Mouse (Mus musculus) left cerebral cortex, postnatal 14 days (tissue): Measurements from ENCODE around the gene Col6a3. TPM values are rescaled to one million over a fixed set of nuclear protein-coding genes. Genes with fewer than 3 reads are reported as not detected.

Experiments used
- DNase-seq, 2 experiments: peaks; one replicate each; pipeline ENCODE4 v3.0.0; 2021 to 2022; ENCODE audit warnings: low spot score in 2 of 2, mixed read lengths in 1 of 2
- intact Hi-C: fragments of 180-260 bp; cut with DNase I; formaldehyde crosslinking; loops from one replicate; pipeline ENCODE4 v1.15.1; 2025
- total RNA-seq, 2 experiments: library from RNA; stranded (reverse); gene quantifications; 2 replicates each; pipeline ENCODE4 v1.2.3; 2021

Gene Col6a3
- total RNA-seq, 2 experiments from 2014 or later = 6.5 to 7.1 TPM

DNA sequence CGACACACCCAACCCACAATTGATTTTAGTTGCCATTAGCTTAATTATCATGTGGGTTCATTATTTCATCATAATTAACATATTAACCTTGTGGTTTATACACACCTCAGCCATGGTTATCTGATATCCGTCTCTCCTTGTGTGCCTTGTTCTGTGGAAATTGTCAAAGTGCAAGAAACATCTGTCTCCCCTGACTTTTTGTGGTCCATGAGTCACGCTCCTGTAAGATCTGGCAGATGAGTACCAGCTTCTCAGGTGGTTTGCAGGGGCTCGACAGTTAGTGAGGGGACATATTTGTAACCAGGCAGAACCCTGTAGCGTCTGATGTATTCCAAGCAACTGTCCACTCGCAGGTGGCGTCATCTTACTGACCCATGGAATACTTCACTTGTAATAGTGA lies 101.1 kb downstream of the Col6a3 start:
- intact Hi-C loops = no loop called here
- no peak for DNase-seq

GRCm38 (mm10) chr1:90740216-90741170 lies 103.3 kb downstream of the Col6a3 start:
- intact Hi-C loops = no loop called here
- DNase-seq = no peak

DNA sequence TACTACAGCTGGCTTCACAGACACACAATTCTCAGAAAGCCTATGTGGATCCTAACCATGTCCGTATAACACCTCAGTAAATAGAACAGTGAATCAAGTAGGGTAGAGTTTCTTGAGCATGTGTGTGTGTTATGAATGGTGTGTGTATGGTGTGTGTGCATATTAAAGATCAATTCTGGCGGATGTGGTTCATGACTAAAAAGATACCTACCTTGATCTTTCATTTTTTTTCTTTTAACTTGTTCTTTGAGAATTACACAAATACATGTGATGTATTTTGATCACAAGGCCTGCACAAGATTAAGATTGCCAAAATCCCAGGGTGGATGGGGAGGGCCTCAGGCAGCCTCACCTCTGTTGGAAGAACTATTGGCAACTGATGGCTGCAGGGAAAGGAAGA lies 104.9 kb downstream of the Col6a3 start:
- no peak for DNase-seq
- intact Hi-C loops = no loop called here

DNA sequence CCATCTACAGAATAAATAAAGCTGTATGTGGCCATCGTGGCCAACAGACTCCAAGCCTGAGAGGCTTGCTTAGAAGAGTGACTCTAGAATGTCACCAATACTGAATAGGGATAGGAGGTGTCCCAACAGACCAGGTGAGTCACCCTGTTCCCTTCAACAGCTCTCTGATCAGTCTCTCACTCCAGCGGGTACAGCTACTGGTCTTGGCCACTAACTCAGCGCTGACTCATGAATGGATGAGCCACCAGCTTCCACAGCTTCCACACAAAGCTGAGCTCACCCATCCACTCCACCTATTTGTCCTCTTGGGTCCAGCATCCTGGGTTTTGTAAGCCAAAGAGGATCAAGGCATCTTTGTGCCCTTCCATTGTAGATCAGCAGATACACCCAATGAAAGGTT lies 114.3 kb downstream of the Col6a3 start:
- intact Hi-C loops = no loop called here
- DNase-seq = no peak

- intact Hi-C loops = no loop called here
- no peak for DNase-seq
These were observed 120.0 kb downstream of the Col6a3 start for GRCm38 (mm10) chr1:90723754-90724153.

- intact Hi-C loops = no loop called here
- DNase-seq = no peak
These were observed 120.4 kb downstream of the Col6a3 start for GRCm38 (mm10) chr1:90723325-90723724.

GRCm38 (mm10) chr1:90722021-90722420 lies 121.8 kb downstream of the Col6a3 start:
- no peak for DNase-seq
- intact Hi-C loops = no loop called here

DNA sequence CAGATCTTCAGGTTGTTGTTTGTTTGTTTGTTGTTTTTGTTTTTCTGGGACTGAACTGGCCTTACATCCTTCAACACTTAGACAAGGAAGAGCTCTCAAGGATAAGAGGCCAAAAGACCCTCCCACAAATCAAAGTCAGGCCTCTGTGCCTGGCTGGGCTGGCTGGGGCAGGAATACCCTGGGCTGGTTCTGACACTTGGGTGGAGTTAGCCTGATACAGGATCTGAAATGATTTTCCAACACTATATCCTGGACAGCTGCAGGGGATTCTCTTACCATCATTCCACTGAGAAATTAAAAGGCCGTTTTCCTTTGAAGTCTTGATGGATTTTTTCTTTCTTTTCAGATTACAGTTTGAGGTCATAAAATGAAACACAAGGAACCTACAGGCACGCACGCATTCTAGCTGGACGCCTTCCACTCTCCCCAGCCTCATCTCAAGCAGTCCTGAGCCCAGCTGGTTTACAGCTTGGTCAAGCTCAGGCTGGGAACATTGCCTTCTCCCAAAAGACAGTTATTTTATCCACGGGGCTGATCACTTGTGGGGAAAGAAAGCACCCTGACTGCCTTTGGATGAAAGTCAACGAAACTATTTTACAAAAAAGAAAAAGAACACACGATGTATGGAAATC lies 123.0 kb downstream of the Col6a3 start:
- DNase-seq = no peak
- intact Hi-C loops = no loop called here

DNA sequence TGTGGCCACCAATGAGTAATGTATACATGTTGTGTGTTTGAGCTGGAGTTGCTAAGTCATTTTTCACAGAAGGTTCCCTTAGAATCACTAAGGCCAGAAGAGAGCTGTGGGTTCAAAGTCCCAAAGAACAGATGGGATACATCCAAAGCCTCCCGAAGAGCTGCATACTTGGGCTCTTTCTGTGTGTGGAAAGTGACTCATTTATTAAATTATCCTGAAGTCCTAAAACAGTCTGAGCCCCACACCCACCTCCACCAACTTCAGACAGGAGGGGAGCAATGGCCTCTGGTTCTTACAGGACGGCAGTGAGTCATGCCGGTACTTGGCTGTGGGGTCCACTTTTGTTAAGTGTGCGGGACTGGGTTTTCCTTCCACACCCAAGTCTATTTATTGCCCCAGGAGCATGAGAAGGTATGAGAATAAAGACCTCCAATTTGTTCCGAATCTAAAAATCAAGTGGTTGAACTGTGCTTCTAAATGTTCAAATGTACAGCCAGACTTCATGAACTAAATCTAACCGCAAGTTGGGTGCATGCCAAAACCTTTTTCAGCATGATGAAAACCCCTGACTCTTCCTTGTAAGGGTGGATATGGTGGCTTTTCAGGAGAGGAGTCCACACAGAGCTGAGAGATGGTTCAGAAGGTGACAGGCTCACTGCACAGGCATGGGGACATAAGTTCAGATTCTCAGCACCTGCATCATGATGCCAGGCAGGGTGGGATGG lies 124.8 kb downstream of the Col6a3 start:
- DNase-seq = no peak
- intact Hi-C loops = no loop called here

DNA sequence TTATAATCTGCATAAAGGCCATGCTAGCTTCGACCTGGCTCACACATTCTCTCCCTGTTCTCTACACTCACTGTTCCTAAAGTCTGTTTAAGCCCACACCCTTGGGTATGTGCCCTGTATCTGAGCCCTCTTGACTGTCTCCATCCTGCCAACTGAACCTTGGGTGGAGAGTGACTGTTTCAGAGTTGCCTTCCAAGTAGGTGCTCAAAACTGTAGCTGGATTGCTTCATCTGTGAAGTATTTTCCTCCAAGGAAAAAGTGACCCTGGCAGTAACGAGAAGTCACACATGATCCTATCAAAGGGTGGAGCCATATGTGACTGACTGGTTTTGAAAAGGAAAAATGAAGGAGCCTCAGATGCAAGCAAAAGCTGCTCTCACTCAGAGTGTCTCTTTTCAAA lies 127.5 kb downstream of the Col6a3 start:
- intact Hi-C loops = no loop called here

More for the DNA sequence above, 127.5 kb downstream of the Col6a3 start:
- no peak for DNase-seq

Other genes with a start within 250 kb of the Col6a3 start
- 100 to 1,000 TPM in 1 of 2 experiments, 10 to 100 TPM in 1; 92.0 to 102 TPM for gene Cops8, start 241.0 kb downstream of the Col6a3 start, total RNA-seq
- under 1 TPM; 0.51 to 0.64 TPM for gene Mlph, start 71.1 kb upstream of the Col6a3 start, total RNA-seq
- gene Prlh, start 109.1 kb upstream of the Col6a3 start, total RNA-seq = not detected
- under 1 TPM in 1 of 2 experiments, not detected in 1; 0.59 TPM for gene Rab17, start 125.7 kb upstream of the Col6a3 start, total RNA-seq
- 10 to 100 TPM; 73.3 to 77.0 TPM for gene Lrrfip1, start 154.8 kb upstream of the Col6a3 start, total RNA-seq